Mouse (Mus musculus): ENCODE results near the gene Srsf6.

DNA sequence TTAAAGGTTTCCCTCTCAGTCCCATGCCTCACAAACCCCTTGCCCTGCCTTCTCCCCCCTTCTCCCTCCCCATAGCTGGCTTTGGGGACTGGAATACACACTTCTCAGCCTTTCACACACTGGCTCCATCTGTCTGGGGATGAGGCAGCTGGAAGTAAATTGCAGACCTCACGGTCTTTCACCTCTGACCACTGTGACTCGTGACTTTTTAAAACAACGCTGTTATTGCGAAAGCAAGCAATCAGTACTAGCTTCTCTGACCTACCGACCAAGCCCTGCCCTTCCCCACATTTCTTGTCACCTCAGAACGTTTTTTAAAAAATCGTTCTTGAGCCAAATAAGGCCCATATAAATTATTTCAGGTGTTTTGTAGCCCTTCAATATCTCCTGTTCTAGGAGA, 41.4 kb downstream of the Srsf6 start:
- TF ChIP-seq POLR2A (IDR thresholded peaks at IDR 0.05; ENCODE audit: extremely low read depth, insufficient read depth, low read length): no peak
- no peak for TF ChIP-seq CTCF (IDR thresholded peaks at IDR 0.05; ENCODE audit: low read depth, low read length)
